Mouse (Mus musculus) intestine, embryonic 16.5 days (tissue): ENCODE data around the gene Sin3b. TPM values are rescaled to one million over a fixed set of nuclear protein-coding genes. Genes with fewer than 3 reads are reported as not detected.
"Not testable (repeated sequence)": the region's sequence is repeated elsewhere in the genome, so short reads cannot be mapped to it uniquely, and the experiment has no call there.

Experiments used
- ATAC-seq: fragments of 200-750 bp; cut with Nextera tagmentation; 2 replicates; pipeline ENCODE4 v1.8.0; 2017; ENCODE audit warnings: moderate TSS enrichment, moderate library complexity
- H3K27ac ChIP-seq: fragments of 300-500 bp; sonication (generic); 2 replicates; pipeline ENCODE4 v1.5.1; 2014; ENCODE audit warnings: mild to moderate bottlenecking, low read length
- H3K27me3 ChIP-seq: fragments of 300-500 bp; sonication (generic); replicated peaks from 2 replicates; pipeline ENCODE4 v1.6.1; 2014; ENCODE audit warnings: low read length, control low read depth, mixed read lengths; ENCODE audit not compliant: control insufficient read depth, insufficient read depth
- H3K36me3 ChIP-seq: fragments of 300-500 bp; sonication (generic); 2 replicates; pipeline ENCODE4 v1.6.1; 2014; ENCODE audit warnings: low read length, control low read depth; ENCODE audit not compliant: control insufficient read depth, insufficient read depth
- H3K4me1 ChIP-seq: fragments of 300-500 bp; sonication (generic); 2 replicates; pipeline ENCODE4 v1.6.1; 2014; ENCODE audit warnings: low read length, control low read depth, mixed read lengths; ENCODE audit not compliant: control insufficient read depth, insufficient read depth
- H3K4me2 ChIP-seq: fragments of 300-500 bp; sonication (generic); 2 replicates; pipeline ENCODE4 v1.6.1; 2014; ENCODE audit warnings: low read depth, low read length, control low read depth
- H3K4me3 ChIP-seq: fragments of 300-500 bp; sonication (generic); 2 replicates; pipeline ENCODE4 v1.5.1; 2014; ENCODE audit warnings: mild to moderate bottlenecking, low read length
- H3K9ac ChIP-seq: fragments of 300-500 bp; sonication (generic); 2 replicates; pipeline ENCODE4 v1.6.1; 2014; ENCODE audit warnings: low read depth, low read length
- H3K9me3 ChIP-seq: fragments of 300-500 bp; sonication (generic); 2 replicates; pipeline ENCODE4 v1.6.1; 2016; ENCODE audit warnings: low read length, control low read depth; ENCODE audit not compliant: control insufficient read depth
- WGBS: fragments of 180-500 bp; shearing (Covaris S2); extraction: QIAGEN DNeasy Blood & Tissue Kit; methylation state at CpG from one replicate; pipeline ENCODE4 v1.1.7; 2014; 5-methylcytosine and 5-hydroxymethylcytosine counted together
- polyA plus RNA-seq: library from polyadenylated mRNA; unstranded; fragments of >200 nt; fragmentation: Nextera tagmentation; extraction: Ambion mirVana; gene quantifications from 2 replicates; pipeline ENCODE4 v1.2.1, GENCODE M21; 2015

Sin3b gene
- polyA plus RNA-seq: 130 and 141 TPM in 2 replicates

DNA sequence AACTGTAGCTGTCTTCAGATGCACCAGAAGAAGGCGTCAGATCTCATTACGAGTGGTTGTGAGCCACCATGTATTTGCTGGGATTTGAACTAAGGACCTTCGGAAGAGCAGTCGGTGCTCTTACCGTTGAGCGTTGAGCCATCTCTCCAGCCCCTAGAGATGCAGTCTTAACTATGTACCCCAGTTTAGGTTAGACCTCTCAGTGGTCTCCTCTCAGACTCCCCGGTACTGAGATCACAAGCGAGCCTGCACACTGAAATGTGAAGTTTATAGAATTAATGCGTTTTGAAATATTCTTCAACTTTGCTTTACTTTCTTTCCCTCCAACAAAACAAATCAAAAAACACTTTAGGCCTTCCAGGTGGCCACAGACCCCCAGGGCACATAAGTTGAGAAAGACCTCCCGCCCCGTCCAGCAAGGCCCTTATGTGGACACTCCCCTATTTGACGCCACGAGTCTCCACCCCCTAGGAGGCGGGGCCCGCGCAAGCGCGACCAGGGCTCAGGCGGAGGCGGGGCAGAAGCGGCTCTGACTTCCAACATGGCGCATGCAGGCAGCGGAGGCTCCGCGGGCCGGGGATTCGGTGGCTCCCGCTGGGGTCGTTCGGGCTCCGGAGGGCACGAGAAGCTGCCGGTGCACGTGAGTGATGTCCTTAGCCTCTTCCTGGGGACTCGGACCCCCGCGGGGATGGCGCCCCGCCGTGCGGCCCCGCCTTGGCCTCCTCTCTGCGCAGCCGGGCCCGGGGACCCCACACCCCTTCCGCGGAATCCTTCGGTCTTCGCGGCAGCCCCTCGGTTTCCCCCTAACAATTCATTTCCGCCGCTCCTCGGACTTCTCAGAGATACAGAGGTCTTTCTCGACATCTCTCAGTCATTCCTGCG, at the start of gene Sin3b:
TSS of gene Sin3b (plus strand) at position 517 of the 882 bp plus-strand sequence.
- peaks cover 9% of the 10 kb centered on the region for H3K4me1 ChIP-seq
- peak within 1 kb of the TSS; percentile 88 for H3K4me3 ChIP-seq
- no peaks in the 10 kb centered on the region for H3K9me3 ChIP-seq
- peak within 1 kb of the TSS; percentile 96 for H3K4me2 ChIP-seq
- peaks cover 12% of the 10 kb centered on the region for H3K36me3 ChIP-seq
- no peaks in the 10 kb centered on the region for H3K27me3 ChIP-seq
- H3K9ac ChIP-seq: peak within 1 kb of the TSS; percentile 94
- peak; percentile 99 for ATAC-seq
- no peak within 1 kb of the TSS for H3K27ac ChIP-seq
- WGBS: 13% methylated on average over 55 of the region's 56 CpGs

DNA sequence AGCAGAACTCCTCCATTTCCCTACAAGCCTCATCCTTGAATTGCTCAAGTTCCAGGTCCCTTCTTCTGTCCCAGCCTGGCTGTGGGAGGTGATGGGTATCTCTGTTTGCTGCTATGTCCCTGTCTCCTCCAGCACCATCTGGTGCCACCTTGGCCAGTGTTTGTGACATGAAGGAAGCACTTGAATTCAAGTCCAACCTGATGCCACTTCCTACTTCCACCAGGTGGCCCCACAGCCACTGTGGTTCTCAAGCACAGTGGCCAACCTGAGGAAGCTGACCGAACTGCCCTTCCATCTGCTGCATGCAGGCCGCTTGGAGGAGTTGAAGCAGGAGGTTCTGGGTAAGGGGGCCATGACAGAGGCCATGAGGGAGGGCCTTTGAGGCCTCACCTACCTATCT, 48.9 kb upstream of the Sin3b start:
- ATAC-seq: no peak
- 83% methylated on average over 2 of the region's 2 CpGs for WGBS
- no peaks in the 10 kb centered on the region for H3K36me3 ChIP-seq

GRCm38 (mm10) chr8:72676436-72676835, 46.6 kb upstream of the Sin3b start:
- 59% methylated on average over 4 of the region's 4 CpGs for WGBS

More for the DNA sequence above, 48.9 kb upstream of the Sin3b start:
- H3K9ac ChIP-seq: no peak overlapping the region
- no peak overlapping the region for H3K4me3 ChIP-seq
- no peaks in the 10 kb centered on the region for H3K27me3 ChIP-seq
- H3K4me2 ChIP-seq: no peak overlapping the region
- H3K4me1 ChIP-seq: no peaks in the 10 kb centered on the region
- no peak overlapping the region for H3K27ac ChIP-seq
- no peaks in the 10 kb centered on the region for H3K9me3 ChIP-seq

DNA sequence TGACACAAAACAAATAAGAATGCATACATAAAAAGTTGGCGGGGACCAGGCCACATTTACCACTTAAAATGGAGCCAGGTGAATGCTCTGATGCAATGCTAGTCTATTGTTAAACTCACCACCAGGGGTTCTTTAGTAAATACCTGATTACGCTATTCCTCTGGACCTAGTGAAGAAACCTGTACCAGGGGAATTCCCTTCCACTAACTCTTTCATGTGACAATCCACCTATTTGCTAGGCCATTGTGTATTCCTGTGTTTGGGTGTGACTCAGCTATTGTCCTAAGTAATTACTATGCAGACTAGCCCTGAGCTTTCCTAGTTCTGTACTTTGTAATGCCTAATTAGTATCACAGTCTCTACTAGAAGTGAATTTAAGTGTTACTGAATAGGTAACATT, 46.2 kb upstream of the Sin3b start:
- H3K4me2 ChIP-seq, H3K36me3 ChIP-seq, H3K9me3 ChIP-seq, ATAC-seq, H3K4me3 ChIP-seq, H3K4me1 ChIP-seq, H3K9ac ChIP-seq, H3K27ac ChIP-seq, H3K27me3 ChIP-seq: not testable (repeated sequence)
- WGBS: 57% methylated on average over 2 of the region's 2 CpGs

More at GRCm38 (mm10) chr8:72676436-72676835, 46.6 kb upstream of the Sin3b start:
- no peak overlapping the region for H3K4me3 ChIP-seq
- no peak overlapping the region for H3K9ac ChIP-seq
- H3K9me3 ChIP-seq: no peaks in the 10 kb centered on the region
- no peak for ATAC-seq
- no peaks in the 10 kb centered on the region for H3K36me3 ChIP-seq
- H3K4me1 ChIP-seq: no peaks in the 10 kb centered on the region
- H3K27me3 ChIP-seq: no peaks in the 10 kb centered on the region
- no peak overlapping the region for H3K27ac ChIP-seq
- no peak overlapping the region for H3K4me2 ChIP-seq

DNA sequence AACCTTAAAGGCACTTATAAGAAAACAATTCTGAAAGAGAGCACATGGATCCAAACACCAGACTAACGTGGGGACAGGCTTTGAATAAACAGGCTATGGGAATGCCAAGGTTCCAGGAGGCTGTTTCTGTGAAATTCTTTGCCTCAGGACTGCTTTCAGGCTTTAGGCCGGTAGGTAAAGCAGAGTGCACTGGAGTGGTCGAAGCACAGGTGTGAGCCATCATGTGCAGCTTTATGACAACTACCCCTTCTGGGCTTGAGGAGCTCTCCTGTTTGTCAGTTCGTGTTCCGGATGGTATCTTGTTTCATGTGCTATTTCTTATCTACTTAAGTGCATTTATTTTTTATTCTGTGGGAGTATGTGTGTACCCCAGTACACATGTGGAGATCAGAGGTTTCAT, 45.8 kb upstream of the Sin3b start:
- no peaks in the 10 kb centered on the region for H3K27me3 ChIP-seq
- no peak overlapping the region for H3K27ac ChIP-seq
- H3K9me3 ChIP-seq: no peaks in the 10 kb centered on the region
- no peak overlapping the region for H3K9ac ChIP-seq
- H3K36me3 ChIP-seq: no peaks in the 10 kb centered on the region
- ATAC-seq: no peak
- H3K4me1 ChIP-seq: no peaks in the 10 kb centered on the region
- H3K4me2 ChIP-seq: no peak overlapping the region
- 56% methylated on average over 5 of the region's 5 CpGs for WGBS
- H3K4me3 ChIP-seq: no peak overlapping the region

DNA sequence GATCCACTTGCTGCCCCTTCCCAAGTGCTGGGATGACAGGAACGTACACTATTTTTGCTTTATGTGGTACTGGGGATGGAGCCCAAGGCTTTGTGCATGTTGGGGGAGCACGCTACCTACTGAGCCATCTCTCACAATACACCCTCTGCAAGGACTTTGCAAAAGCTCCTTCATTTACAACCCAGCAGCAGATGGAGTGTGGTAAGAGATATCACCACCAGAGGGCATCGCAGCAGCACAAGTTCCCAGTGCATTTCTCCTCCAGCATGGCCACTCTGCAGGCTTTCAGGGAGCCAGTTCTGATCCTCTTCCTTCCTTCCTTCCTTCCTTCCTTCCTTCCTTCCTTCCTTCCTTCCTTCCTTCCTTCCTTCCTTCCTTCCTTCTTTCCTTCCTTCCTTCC, 43.0 kb upstream of the Sin3b start:
- Histone ChIP-seq H3K4me3 (no peak overlapping the region), H3K4me2 (no peak overlapping the region), H3K27me3 (no peaks in the 10 kb centered on the region), H3K9me3 (no peaks in the 10 kb centered on the region), H3K4me1 (no peaks in the 10 kb centered on the region), H3K36me3 (no peaks in the 10 kb centered on the region), H3K9ac (no peak overlapping the region), H3K27ac (no peak overlapping the region)
- peak; percentile 59 for ATAC-seq
- WGBS: 7% methylated on average over 3 of the region's 3 CpGs

- H3K4me2 ChIP-seq: no peak overlapping the region
- no peak overlapping the region for H3K4me3 ChIP-seq
- no peak overlapping the region for H3K27ac ChIP-seq
- no peaks in the 10 kb centered on the region for H3K27me3 ChIP-seq
- H3K9ac ChIP-seq: no peak overlapping the region
- 84% methylated on average over 4 of the region's 4 CpGs for WGBS
- no peaks in the 10 kb centered on the region for H3K9me3 ChIP-seq
- H3K4me1 ChIP-seq: no peaks in the 10 kb centered on the region
- no peak for ATAC-seq
- H3K36me3 ChIP-seq: no peaks in the 10 kb centered on the region
Measured at GRCm38 (mm10) chr8:72682051-72682687, 40.9 kb upstream of the Sin3b start.

GRCm38 (mm10) chr8:72683010-72683521, 40.0 kb upstream of the Sin3b start:
- H3K36me3 ChIP-seq: no peaks in the 10 kb centered on the region
- 43% methylated on average over 2 of the region's 2 CpGs for WGBS
- H3K27ac ChIP-seq: no peak overlapping the region
- no peaks in the 10 kb centered on the region for H3K27me3 ChIP-seq
- no peak overlapping the region for H3K9ac ChIP-seq
- no peaks in the 10 kb centered on the region for H3K9me3 ChIP-seq
- H3K4me3 ChIP-seq: no peak overlapping the region
- no peaks in the 10 kb centered on the region for H3K4me1 ChIP-seq
- ATAC-seq: peak; percentile 81
- no peak overlapping the region for H3K4me2 ChIP-seq

- not testable (repeated sequence) for H3K4me1 ChIP-seq, ATAC-seq, H3K27ac ChIP-seq, H3K4me3 ChIP-seq, H3K27me3 ChIP-seq, H3K9ac ChIP-seq, H3K4me2 ChIP-seq, H3K36me3 ChIP-seq, H3K9me3 ChIP-seq
- 78% methylated on average over 5 of the region's 5 CpGs for WGBS
Measured at GRCm38 (mm10) chr8:72683572-72684099, 39.4 kb upstream of the Sin3b start.
